Mouse (Mus musculus): ENCODE results near the gene Adamts5. TPM values are rescaled to one million over a fixed set of nuclear protein-coding genes. Genes with fewer than 3 reads are reported as not detected.

Adamts5 gene
- polyA plus RNA-seq, 1 experiment = 0.20 TPM

- Histone ChIP-seq H3K27me3 (ENCODE audit: control insufficient read depth, insufficient read depth, low read length) (peaks cover 15% of the 10 kb centered on the region), H3K4me3 (ENCODE audit: low read depth, low read length) (peak overlapping the region; percentile 45), H3K4me1 (ENCODE audit: control insufficient read depth, insufficient read depth, insufficient read length, low read length) (no peaks in the 10 kb centered on the region), H3K27ac (ENCODE audit: insufficient read depth, low read depth, low read length) (no peak overlapping the region), H3K36me3 (ENCODE audit: control insufficient read depth, insufficient read depth, low read length) (no peaks in the 10 kb centered on the region)
- no peak for TF ChIP-seq POLR2A (IDR thresholded peaks at IDR 0.05; ENCODE audit: low read depth, low read length)
- WGBS = 27% methylated on average over 25 of the region's 25 CpGs
These were observed 2.3 kb downstream of the Adamts5 start for GRCm38 (mm10) chr16:85899301-85899721.

- Histone ChIP-seq H3K27ac (ENCODE audit: insufficient read depth, low read depth, low read length) (no peak overlapping the region), H3K4me3 (ENCODE audit: low read depth, low read length) (0 out of 2 replicates have a peak overlapping the region, but pooled peaks have one; percentile 45)
These were observed 2.8 kb downstream of the Adamts5 start for GRCm38 (mm10) chr16:85898816-85899215.

GRCm38 (mm10) chr16:85898391-85898790 is 3.2 kb downstream of the Adamts5 start:
- Histone ChIP-seq H3K36me3 (ENCODE audit: control insufficient read depth, insufficient read depth, low read length) (no peaks in the 10 kb centered on the region), H3K4me3 (ENCODE audit: low read depth, low read length) (no peak overlapping the region), H3K27me3 (ENCODE audit: control insufficient read depth, insufficient read depth, low read length) (peaks cover 15% of the 10 kb centered on the region), H3K4me1 (ENCODE audit: control insufficient read depth, insufficient read depth, insufficient read length, low read length) (no peaks in the 10 kb centered on the region), H3K27ac (ENCODE audit: insufficient read depth, low read depth, low read length) (peak overlapping the region; percentile 6; the same call in 1 of the 2 replicates)
- WGBS = 59% methylated on average over 4 of the region's 4 CpGs
- no peak for TF ChIP-seq POLR2A (IDR thresholded peaks at IDR 0.05; ENCODE audit: low read depth, low read length)
- TF ChIP-seq CTCF (IDR thresholded peaks at IDR 0.05; ENCODE audit: extremely low read depth, insufficient read length, insufficient replicate concordance, low read depth, low read length) = no peak

More at GRCm38 (mm10) chr16:85898816-85899215, 2.8 kb downstream of the Adamts5 start:
- TF ChIP-seq CTCF (IDR thresholded peaks at IDR 0.05; ENCODE audit: extremely low read depth, insufficient read length, insufficient replicate concordance, low read depth, low read length) (no peak), POLR2A (IDR thresholded peaks at IDR 0.05; ENCODE audit: low read depth, low read length) (no peak)
- H3K36me3 ChIP-seq (ENCODE audit: control insufficient read depth, insufficient read depth, low read length) = no peaks in the 10 kb centered on the region
- H3K27me3 ChIP-seq (ENCODE audit: control insufficient read depth, insufficient read depth, low read length) = peaks cover 15% of the 10 kb centered on the region
- no peaks in the 10 kb centered on the region for H3K4me1 ChIP-seq (ENCODE audit: control insufficient read depth, insufficient read depth, insufficient read length, low read length)
- 75% methylated on average over 10 of the region's 10 CpGs for WGBS

GRCm38 (mm10) chr16:85897854-85898253 is 3.8 kb downstream of the Adamts5 start:
- H3K27ac ChIP-seq (ENCODE audit: insufficient read depth, low read depth, low read length) = peak overlapping the region; percentile 6; the same call in 1 of the 2 replicates
- no peaks in the 10 kb centered on the region for H3K4me1 ChIP-seq (ENCODE audit: control insufficient read depth, insufficient read depth, insufficient read length, low read length)
- no peak overlapping the region for H3K4me3 ChIP-seq (ENCODE audit: low read depth, low read length)
- WGBS = 77% methylated on average over 3 of the region's 3 CpGs
- H3K36me3 ChIP-seq (ENCODE audit: control insufficient read depth, insufficient read depth, low read length) = no peaks in the 10 kb centered on the region
- TF ChIP-seq POLR2A (IDR thresholded peaks at IDR 0.05; ENCODE audit: low read depth, low read length) = no peak
- TF ChIP-seq CTCF (IDR thresholded peaks at IDR 0.05; ENCODE audit: extremely low read depth, insufficient read length, insufficient replicate concordance, low read depth, low read length) = no peak
- peaks cover 15% of the 10 kb centered on the region for H3K27me3 ChIP-seq (ENCODE audit: control insufficient read depth, insufficient read depth, low read length)

GRCm38 (mm10) chr16:85895948-85896347 is 5.7 kb downstream of the Adamts5 start:
- Histone ChIP-seq H3K4me3 (ENCODE audit: low read depth, low read length) (no peak overlapping the region), H3K27ac (ENCODE audit: insufficient read depth, low read depth, low read length) (no peak overlapping the region), H3K36me3 (ENCODE audit: control insufficient read depth, insufficient read depth, low read length) (no peaks in the 10 kb centered on the region), H3K4me1 (ENCODE audit: control insufficient read depth, insufficient read depth, insufficient read length, low read length) (no peaks in the 10 kb centered on the region), H3K27me3 (ENCODE audit: control insufficient read depth, insufficient read depth, low read length) (peaks cover 8% of the 10 kb centered on the region)
- 78% methylated on average over 4 of the region's 4 CpGs for WGBS
- TF ChIP-seq POLR2A (IDR thresholded peaks at IDR 0.05; ENCODE audit: low read depth, low read length) = no peak

- Histone ChIP-seq H3K27me3 (ENCODE audit: control insufficient read depth, insufficient read depth, low read length) (no peaks in the 10 kb centered on the region), H3K36me3 (ENCODE audit: control insufficient read depth, insufficient read depth, low read length) (no peaks in the 10 kb centered on the region), H3K4me1 (ENCODE audit: control insufficient read depth, insufficient read depth, insufficient read length, low read length) (no peaks in the 10 kb centered on the region), H3K27ac (ENCODE audit: insufficient read depth, low read depth, low read length) (no peak overlapping the region), H3K4me3 (ENCODE audit: low read depth, low read length) (no peak overlapping the region)
- 53% methylated on average over 5 of the region's 5 CpGs for WGBS
- TF ChIP-seq CTCF (IDR thresholded peaks at IDR 0.05; ENCODE audit: extremely low read depth, insufficient read length, insufficient replicate concordance, low read depth, low read length) (no peak), POLR2A (IDR thresholded peaks at IDR 0.05; ENCODE audit: low read depth, low read length) (no peak)
These were observed 11.8 kb downstream of the Adamts5 start for GRCm38 (mm10) chr16:85889778-85890177.

GRCm38 (mm10) chr16:85887289-85888051 is 14.2 kb downstream of the Adamts5 start:
- no peak overlapping the region for H3K4me3 ChIP-seq (ENCODE audit: low read depth, low read length)
- no peaks in the 10 kb centered on the region for H3K27me3 ChIP-seq (ENCODE audit: control insufficient read depth, insufficient read depth, low read length)
- H3K4me1 ChIP-seq (ENCODE audit: control insufficient read depth, insufficient read depth, insufficient read length, low read length) = no peaks in the 10 kb centered on the region
- WGBS = 64% methylated on average over 13 of the region's 13 CpGs
- H3K36me3 ChIP-seq (ENCODE audit: control insufficient read depth, insufficient read depth, low read length) = no peaks in the 10 kb centered on the region
- TF ChIP-seq POLR2A (IDR thresholded peaks at IDR 0.05; ENCODE audit: low read depth, low read length) = no peak
- TF ChIP-seq CTCF (IDR thresholded peaks at IDR 0.05; ENCODE audit: extremely low read depth, insufficient read length, insufficient replicate concordance, low read depth, low read length) = no peak
- H3K27ac ChIP-seq (ENCODE audit: insufficient read depth, low read depth, low read length) = no peak overlapping the region

All from small intestine, adult 2 months (tissue).